Mouse (Mus musculus) kidney, adult 8-10 months (tissue): ENCODE measurements around the gene Qpct.

ENCODE experiments used
- DNase-seq, 2 experiments: peaks; one replicate each; pipeline ENCODE4 v3.0.0; 2022

Qpct gene

DNA sequence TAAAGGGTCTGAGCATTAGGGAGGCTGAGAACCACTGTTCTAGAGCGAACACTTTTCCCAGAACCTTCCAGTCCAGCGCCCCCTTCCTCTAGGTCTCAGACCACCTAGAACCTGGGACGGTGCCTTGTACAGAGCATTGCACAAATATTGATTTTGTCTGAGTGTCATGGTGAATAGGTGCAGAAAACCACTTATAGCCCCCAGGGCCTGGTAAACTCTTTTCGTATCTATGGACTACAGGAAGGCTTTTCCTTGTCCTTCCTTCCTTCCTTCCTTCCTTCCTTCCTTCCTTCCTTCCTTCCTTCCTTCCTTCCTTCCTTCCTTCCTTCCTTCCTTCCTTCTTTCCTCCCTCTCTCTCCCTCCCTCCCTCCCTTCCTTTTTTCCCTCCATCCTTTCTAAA lies at the start of gene Qpct:
Gene Qpct, plus strand, starts transcription at position 301 of the 400 bp plus-strand sequence.
- DNase-seq: no peak

DNA sequence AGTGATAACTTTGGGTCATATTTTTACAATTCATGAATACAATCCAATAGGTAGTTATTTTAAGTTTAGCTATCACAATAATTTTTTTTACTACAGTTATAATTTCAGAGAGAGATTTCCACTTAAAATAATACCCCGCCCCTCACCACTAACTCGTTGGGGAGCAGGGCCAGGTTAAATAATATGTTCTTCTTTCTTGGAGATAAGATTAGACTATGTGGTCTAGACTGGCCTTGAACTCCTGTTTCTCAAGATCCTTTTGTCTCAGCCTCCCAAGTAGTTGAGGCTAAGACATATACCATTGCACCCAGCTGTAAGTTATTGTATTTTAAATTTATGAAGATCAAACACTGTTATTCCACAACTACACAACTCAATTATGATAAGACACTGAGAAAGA lies 38.1 kb upstream of the Qpct start:
- DNase-seq: no peak

DNA sequence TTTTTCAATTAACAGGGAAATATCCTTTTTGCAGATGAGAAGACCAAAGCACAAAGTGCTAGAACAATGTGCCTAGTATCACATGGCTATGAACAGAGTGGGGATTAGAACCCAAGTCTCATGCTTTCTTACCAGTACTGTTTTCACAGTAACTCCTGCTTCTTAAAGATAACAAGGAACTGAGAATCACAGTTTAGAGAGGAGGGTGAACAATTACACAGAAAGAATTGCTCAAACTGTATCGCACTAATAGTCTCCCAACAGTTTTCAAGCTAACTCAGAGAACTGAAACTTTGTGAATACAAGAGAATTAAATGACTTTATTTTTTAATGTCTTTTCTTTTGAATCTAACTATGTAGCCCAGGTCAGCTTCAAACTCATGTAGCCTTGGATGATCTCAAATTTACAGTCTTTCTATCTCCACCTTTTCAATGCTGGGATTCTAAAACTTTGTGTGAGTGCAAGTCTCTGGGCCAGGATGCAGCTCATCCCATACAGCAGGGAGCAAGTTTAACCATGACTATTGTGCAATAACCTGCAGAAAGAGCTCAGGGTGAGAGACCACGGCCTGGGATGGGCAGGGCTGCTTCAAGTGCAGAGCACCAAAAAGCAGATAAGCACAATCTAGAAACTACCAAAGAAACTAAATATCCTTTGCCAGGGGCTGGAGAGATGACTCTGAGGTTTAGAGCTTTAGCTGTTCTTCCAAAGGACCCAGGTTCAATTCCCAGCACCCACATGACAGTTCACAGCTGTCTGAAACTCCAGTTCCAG lies 36.6 kb upstream of the Qpct start:
- DNase-seq: no peak

DNA sequence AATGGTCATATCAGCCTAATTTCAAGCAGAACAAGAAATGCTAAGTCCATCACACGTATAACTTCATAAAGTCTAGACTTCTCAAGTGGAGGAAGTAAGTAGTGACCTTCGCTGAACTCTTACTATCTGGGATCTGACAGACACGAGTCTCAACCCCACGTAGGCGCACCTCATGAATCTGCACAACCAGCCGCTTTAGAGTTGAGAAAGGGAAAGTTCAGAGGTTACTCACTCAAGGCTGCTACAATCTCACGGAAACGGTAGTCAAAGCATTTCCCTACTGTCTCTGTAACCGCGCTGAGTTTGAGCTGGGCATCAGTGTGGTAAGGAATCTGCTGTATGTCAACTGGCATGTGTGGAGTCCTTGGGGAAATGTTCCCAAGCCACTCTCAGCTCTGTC lies 35.9 kb upstream of the Qpct start:
- DNase-seq: no peak

DNA sequence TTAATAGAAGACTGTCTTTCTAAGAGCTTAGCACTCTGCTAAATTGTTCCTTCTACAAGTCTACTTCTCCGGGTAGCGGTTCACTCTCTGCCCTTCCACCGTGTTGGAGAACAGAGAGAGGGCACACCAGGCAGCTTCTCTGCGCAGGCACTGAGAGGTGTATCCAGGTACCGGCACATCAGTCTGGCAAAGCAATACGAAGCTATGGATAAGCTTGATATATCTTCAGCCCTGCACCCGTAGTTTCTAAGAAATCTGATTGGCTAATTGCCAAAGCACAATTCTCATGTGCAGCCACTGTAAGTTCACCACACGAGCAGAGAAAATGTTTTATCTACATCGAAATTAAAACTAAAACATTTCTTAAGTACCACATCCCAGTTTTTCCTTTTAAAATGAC lies 33.3 kb upstream of the Qpct start:
- peak in 1 of 2 experiments; percentile 4 for DNase-seq

DNA sequence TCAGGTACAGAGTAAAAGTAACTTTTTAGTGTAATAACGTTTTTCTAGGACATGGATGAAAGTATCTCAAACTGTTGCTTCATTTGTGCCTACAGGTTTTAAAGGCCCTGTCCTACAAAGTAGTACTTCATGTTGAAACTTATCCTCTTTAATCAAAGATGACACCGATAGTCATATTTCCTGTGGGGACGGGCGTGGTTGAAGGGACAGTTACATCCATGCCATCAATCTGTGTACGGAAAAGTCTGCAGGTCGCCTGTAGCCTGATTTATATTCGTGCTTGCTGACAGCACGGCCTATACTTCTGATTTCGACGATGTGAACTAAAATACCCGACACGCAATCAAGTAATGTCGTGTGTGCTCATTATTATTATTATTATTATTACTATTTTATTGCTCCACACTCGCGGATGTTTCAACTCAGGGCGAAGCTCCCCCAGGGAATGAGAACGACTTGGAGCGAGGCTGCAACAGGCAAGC lies 31.9 kb upstream of the Qpct start:
- peak in 1 of 2 experiments; percentile 17 for DNase-seq

DNA sequence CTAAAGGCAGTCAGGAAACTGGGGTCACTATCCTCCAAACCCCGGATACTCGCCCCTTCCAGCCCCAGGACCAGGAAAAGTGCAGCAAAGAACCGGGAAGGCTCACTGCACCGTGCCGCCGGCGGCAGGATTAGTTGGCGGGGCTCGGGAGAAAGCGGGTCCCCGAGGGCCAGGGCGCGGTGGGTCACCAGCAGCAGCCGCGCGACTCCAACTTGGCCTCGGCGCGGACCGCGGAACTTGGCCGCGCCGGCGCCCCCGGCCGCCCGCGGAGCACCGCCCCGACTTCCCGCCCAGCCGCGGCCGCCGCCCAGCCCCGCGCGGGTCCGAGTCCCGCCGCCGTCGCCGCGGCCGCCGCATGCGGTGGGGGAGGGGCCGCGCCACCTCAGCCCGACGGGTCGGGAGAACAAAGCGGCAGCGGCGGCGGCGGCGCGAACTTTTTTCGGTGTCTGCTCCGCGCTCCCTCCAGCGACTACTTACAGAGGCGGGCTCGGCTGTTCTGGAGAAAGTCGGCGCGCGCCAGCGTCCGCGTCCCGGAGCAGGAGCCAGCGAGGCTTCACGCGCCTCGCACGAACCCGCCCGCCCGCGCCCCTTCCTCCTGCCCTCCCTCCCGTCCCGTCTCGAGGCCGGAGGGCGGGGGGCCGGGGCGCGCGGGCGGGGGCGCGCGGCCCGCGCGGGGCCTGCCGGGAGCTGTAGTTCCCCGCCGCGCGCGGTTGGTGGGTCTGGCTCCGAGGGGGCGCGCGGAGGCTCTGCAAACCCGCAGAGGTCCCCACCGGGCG lies 31.3 kb upstream of the Qpct start, which contains the start of gene Prkd3:
Gene Prkd3, minus strand, starts transcription at position 609 of the 776 bp plus-strand sequence.
- peak; percentile 31 to 50 for DNase-seq

DNA sequence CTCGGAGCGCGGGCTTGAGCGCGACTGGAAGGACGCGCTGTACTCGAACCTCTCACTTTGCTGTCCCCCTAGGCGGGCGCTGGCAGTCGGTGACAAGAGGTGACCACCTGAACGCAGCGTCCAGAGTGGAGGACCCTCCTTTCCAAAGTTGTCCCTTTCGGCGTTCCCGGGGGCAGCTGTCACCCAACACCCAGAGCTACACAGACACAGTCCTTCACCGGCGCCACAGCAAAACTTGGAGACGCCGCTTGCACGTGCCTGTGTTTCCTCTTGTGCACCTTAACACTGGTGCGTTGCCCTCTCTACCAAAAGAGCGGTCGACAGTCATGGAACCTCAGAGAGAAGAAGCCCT lies 30.7 kb upstream of the Qpct start:
- no peak for DNase-seq

DNA sequence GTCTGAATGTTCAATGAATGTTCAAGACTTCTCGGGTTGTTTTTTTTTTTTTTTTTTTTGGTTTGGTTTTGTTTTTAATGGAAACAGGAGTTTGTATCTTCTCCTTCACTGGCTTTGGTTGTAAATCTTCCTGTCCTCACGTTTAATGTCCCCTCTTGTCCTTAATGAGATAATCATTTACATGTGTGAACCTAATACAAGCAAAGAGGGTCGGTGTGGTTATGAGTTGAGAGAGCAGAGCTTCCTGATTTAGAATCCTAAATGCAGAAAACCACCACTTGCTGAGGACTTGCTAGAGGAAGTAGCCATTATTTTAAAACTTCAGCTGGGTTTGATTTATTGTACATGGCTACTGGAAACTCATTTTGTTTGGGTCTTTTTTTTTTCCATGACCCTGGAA lies 29.0 kb upstream of the Qpct start:
- DNase-seq: no peak

DNA sequence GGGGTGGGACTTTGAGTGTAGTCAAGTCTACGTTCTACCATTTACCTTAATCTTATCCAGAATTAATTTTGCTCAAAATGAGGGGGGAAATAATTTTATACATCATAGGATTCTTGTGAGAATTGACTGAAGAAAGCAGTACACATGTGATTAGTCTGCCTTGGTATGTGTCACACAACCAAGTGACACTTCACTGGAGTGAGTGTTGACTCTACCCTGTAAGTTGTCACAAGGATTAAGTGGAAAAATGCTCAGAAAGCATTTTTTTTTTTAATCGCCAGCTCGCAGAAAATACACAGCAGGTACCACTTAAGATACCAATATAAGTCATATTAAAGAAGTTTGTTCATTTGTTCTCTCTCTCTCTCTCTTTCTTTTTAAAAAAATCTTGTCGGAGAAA lies 27.2 kb upstream of the Qpct start:
- DNase-seq: no peak

DNA sequence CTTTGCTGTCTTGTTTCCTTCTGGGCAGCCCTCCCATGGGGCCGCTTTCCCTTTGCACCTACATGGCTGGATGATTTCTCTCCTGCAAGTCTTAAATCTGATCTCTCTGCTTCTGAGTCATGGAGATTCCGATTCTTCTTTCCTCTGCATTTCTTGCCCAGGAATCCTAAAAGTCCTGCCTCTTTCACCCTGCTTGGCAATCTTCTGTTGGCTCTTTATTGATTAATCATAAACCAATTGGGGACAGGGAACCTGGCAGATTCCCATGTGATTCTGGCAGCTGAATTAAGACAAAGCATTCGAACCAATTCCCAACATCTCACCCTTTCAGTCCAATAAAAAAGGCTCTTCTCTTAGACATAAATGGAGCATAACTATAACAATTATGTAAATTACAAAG lies 22.5 kb upstream of the Qpct start:
- no peak for DNase-seq

DNA sequence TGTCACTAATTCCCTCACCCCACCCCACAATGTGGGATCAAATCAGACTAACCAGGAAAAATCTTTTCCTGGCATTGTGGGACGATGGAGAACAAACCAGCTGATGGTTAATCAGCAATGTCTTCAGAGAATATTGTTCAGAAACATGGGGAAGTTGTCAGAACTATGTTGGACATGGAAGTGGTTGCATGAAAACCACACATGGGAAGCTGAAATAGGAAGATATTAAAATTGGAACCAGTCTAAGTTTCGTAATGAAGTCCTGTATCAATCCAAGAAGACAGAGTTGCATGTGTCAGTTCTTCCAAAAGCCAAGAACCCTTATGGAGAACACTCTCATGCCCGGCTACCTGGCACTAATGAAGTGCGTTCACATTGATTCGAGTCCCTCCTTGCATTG lies 20.1 kb upstream of the Qpct start:
- DNase-seq: no peak

DNA sequence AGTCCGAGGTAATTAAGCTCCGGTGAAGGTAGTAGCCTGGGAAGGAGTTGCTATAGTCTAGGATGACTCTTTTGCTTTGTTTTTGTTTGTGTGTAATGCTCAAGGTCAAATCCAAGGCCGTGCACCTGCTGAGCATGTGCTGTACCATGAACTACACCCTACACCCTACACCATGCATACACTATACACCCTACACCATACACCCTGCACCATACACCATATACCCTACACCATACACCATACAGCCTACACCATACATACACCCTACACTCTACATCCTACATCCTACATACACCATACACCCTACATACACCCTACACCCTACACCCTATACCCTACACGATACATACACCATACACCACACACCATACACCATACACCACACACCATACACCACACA lies 18.9 kb upstream of the Qpct start:
- DNase-seq: no peak

DNA sequence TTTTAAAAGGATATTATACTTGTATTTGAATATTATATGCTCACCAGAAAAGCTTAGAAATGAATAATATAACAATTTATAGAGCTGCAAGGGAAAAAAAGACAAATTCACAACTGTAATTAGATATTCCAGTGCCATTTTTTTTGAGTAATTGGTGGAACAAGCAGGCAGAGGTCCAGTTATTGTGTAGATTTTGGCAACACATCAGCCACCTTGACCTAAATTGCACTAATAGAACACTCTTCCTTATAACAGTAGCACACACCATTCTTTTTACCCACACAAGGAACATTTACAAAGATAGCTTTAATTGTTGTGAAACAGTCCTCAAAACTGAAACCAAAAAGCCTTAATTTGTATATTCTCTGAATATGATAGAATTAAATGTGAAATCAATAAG lies 12.0 kb upstream of the Qpct start:
- DNase-seq: no peak

DNA sequence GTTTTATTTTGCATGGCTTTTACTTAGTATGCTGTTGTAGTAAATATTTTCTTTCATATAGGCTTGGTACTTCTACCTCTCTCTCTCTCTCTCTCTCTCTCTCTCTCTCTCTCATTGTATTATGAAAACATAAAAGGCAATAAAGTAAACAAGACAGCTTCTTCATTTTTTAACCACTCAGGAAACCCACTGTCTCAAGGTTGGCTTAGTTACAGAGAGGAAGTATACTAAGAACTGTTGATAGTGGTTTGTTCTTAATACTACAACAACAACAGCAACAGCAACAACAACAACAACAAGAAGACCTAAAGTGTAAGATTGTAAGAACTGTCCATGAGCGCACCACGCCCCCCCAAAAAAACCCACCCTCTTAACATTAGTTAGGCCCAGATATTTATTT lies 8.0 kb upstream of the Qpct start:
- DNase-seq: no peak

DNA sequence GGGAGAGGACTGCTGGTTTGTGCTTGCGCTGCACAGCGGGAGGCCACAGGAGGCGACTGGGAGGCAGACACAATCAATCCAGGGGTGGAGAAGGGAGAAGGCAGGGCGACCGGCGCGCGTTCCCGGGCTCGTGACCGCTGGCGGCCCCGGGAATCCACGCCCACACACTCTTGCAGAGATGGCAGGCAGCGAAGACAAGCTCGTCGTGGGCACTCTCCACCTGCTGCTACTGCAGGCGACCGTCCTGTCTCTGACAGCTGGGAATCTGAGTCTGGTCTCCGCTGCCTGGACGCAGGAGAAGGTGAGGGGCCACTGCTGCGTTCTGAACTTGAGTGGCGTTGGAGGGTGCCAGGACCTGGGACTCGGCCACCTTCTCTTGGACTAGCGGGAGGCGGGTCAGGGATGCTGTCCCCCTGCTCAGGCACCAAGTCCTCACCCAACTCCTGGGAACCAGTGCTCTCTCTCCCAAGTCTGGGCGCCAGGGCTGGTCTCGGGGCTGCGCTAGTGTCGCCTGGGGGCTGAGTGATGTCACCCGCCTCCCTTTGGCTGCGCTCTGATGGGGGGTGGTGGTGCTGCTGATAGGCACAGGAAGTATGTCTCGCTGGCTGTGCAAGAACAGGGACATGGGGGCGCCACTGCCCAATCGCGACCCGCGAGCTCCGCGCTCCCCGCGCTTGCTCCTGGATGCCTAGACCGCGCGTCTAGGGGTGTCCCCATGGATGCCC lies 544 bp downstream of the Qpct start:
- DNase-seq: peak; percentile 26 to 51

DNA sequence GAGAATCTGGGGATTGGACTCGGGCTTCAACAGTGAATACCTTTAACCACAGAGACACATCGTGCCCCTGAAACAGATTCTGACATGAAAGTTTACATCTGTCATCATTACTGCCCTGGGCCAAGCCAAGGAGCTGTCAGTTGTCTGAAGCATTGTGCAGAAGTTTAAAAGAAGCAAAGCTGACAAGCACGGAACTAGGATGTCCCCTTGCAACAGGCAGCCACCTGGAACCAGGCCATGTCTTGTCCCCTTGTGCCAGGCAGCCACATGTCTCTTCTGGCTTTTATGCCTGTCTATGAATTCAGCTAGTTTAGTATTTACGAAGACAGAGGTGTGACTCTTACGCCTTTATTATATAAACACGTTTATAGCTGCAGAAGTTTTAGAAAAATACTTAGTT lies 6.6 kb downstream of the Qpct start:
- DNase-seq: no peak

DNA sequence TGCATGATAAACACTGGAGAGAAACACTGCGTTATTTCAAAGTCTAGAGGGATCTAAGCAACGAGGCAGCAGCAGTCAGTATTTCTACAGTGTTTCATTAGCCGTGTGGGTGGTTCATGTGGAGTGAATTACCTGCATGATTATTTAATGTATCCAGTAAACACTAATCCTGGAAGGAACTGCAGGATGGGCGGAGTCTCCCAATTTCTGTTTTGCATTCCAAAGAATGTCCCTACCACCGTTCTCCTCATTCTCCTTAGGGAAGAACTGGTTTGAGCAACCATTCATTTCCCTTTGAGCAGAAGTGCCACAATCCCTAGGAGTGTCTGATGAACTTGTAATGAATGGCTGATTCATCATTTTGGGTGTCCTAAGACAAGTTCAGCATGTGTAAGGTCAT lies 8.5 kb downstream of the Qpct start:
- no peak for DNase-seq

DNA sequence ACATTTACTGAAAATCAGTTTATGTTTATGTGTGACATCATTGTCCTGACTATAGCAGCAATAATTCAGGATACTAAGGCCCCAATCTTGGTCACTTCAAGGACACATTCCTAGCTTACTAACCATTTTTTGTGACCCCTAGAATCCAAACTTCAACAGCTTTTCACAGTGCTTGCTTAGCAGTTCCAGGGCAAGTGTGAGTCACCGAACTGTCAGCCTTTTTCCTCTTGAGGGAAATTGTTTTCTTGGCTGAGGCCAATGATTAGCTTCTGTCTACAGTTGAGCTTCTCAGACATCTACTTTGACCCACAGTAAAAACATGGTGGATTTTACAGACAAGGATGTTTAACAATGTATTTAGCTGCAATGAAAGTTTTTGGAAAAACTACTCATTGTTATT lies 12.5 kb downstream of the Qpct start:
- no peak for DNase-seq

DNA sequence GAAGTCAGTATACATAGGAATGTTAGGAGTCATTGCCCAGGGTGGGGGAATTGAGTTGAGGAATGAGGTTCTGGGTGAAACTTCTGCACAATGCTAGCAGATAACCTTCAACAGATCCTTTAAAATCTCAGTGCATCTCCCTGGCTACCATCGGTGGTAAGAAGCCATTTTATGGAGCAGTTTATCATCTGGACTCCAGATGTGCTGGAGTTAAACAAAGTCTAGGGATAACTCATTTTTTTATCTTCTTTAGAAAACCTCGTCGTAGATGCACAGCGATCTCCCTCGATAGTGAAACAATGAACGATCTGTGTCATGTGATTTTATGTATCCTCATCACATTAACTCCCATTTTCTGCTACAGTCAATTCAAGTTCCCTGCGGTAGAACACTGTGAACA lies 16.9 kb downstream of the Qpct start:
- DNase-seq: no peak

DNA sequence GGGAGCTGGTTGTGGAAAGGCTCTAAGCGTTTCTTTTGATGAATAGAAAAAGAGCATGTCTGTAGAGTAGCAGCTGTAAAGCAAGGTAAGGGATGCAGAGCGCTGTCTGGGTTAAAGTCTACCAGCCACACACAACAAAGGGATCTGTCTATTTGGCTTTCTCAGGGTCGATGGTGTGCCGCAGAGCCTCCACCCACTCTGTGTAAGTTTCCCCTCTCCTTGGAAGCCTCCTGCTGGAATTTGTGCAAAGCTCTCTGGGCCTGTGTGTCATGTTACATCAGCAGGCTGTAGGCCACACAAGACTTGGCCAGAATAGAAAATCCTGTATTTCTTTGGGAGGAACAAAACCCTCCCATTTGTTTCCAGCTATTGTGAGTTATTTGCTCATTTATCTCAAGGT lies 17.3 kb downstream of the Qpct start:
- DNase-seq: no peak

DNA sequence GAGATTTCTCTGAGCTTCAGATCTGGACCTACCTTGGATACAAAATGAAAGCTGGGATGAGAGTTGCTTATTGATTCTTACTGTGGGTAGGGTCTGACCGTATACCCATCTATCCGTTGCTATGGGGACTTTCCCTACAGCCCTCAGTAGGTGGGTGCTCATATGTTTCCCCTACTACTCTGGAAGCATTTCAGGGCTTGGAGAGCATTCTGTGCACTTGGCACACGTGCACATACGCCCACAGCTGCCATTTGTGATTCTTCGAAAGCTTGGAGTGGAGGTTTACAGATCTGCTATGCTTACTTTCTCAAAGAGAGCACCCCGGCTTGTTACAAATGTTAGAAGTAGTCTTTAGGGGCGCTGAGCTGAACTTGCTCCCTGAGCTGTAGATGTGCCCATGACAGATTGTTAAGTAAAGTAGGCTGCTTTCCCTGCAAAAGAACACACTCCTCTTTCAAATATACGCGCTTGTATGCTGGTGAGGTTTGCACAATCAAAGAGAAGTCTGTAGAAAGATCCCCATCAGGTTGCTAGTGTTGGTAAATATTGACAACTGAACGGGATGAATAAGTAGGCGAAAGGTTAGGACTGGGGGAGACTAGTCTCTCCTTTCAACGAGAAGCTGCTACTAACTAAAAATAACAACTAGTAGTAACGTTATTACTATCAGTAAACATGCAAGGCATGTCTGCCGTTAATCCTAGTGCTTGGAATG lies 18.2 kb downstream of the Qpct start:
- no peak for DNase-seq

DNA sequence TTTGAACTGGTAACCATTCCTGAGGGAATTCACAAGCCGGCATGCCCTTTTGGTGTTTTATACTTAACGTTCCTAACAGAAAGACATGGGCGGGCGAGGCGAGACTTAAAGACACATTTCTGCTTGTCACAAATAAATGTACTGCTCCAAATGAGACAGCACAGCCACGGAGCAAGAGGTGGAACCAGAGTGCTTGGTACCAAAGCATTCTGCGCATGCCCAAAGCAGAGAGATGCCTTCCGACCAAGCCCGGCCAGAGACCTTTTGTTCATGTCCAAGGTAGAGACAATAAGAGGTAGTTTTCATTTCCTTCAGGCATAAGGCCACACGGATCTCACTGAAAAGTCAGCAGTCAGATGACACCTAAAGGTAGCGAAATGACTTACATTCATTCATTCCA lies 20.2 kb downstream of the Qpct start:
- no peak for DNase-seq
